Mouse (Mus musculus) kidney, embryonic 16.5 days (tissue): ENCODE data around the gene Olfr453. TPM values are rescaled to one million over a fixed set of nuclear protein-coding genes. Genes with fewer than 3 reads are reported as not detected.
A peak's percentile ranks its signal among the peaks of the same experiment; 100 is the strongest.

Experiments used
- ATAC-seq: fragments of 200-750 bp; cut with Nextera tagmentation; 2 replicates; pipeline ENCODE4 v1.8.0; 2017; ENCODE audit warnings: moderate TSS enrichment; ENCODE audit not compliant: low FRiP score, low TSS enrichment
- H3K27ac ChIP-seq: fragments of 300-500 bp; sonication (generic); 2 replicates; pipeline ENCODE4 v1.5.1; 2014; ENCODE audit warnings: low read length
- H3K27me3 ChIP-seq: fragments of 300-500 bp; sonication (generic); 2 replicates; pipeline ENCODE4 v1.6.1; 2014; ENCODE audit warnings: low read length, control low read depth, mixed read lengths; ENCODE audit not compliant: insufficient read depth
- H3K36me3 ChIP-seq: fragments of 300-500 bp; sonication (generic); 2 replicates; pipeline ENCODE4 v1.6.1; 2014; ENCODE audit warnings: low read length, control low read depth, mixed read lengths; ENCODE audit not compliant: insufficient read depth
- H3K4me1 ChIP-seq: fragments of 300-500 bp; sonication (generic); 2 replicates; pipeline ENCODE4 v1.6.1; 2014; ENCODE audit warnings: low read length, control low read depth, mixed read lengths; ENCODE audit not compliant: insufficient read depth
- H3K4me2 ChIP-seq: fragments of 300-500 bp; sonication (generic); replicated peaks from 2 replicates; pipeline ENCODE4 v1.6.1; 2014; ENCODE audit warnings: low read depth, low read length
- H3K4me3 ChIP-seq: fragments of 300-500 bp; sonication (generic); 2 replicates; pipeline ENCODE4 v1.5.1; 2014; ENCODE audit warnings: mild to moderate bottlenecking, low read length
- H3K9ac ChIP-seq: fragments of 300-500 bp; sonication (generic); replicated peaks from 2 replicates; pipeline ENCODE4 v1.6.1; 2014; ENCODE audit warnings: low read length
- H3K9me3 ChIP-seq: fragments of 300-500 bp; sonication (generic); 2 replicates; pipeline ENCODE4 v1.6.1; 2016; ENCODE audit warnings: low read length, control low read depth
- WGBS: fragments of 180-500 bp; shearing (Covaris S2); extraction: QIAGEN DNeasy Blood & Tissue Kit; methylation state at CpG from one replicate; pipeline ENCODE4 v1.1.7; 2014; 5-methylcytosine and 5-hydroxymethylcytosine counted together
- polyA plus RNA-seq: library from polyadenylated mRNA; unstranded; fragments of >200 nt; fragmentation: Nextera tagmentation; extraction: Ambion mirVana; gene quantifications from 2 replicates; pipeline ENCODE4 v1.2.1, GENCODE M21; 2015

Gene Olfr453
- polyA plus RNA-seq, 1 experiment from 2014 or later = not detected

- no peaks in the 10 kb centered on the region for H3K36me3 ChIP-seq
- no peak for ATAC-seq
- 90% methylated on average over 1 of the region's 1 CpGs for WGBS
- H3K4me2 ChIP-seq = no peak overlapping the region
- no peaks in the 10 kb centered on the region for H3K4me1 ChIP-seq
- H3K27me3 ChIP-seq = no peaks in the 10 kb centered on the region
- H3K27ac ChIP-seq = no peak overlapping the region
- H3K9ac ChIP-seq = no peak overlapping the region
- H3K9me3 ChIP-seq = no peaks in the 10 kb centered on the region
- H3K4me3 ChIP-seq = no peak overlapping the region
These were observed 37.9 kb downstream of the Olfr453 start for GRCm38 (mm10) chr6:42777066-42777465.

- no peak for ATAC-seq
- no peaks in the 10 kb centered on the region for H3K36me3 ChIP-seq
- no peaks in the 10 kb centered on the region for H3K27me3 ChIP-seq
- no peaks in the 10 kb centered on the region for H3K9me3 ChIP-seq
- no peak within 1 kb of the TSS for H3K4me3 ChIP-seq
- no peak within 1 kb of the TSS for H3K27ac ChIP-seq
- no peak within 1 kb of the TSS for H3K9ac ChIP-seq
- no peaks in the 10 kb centered on the region for H3K4me1 ChIP-seq
- no peak within 1 kb of the TSS for H3K4me2 ChIP-seq
These were observed 45.6 kb downstream of the Olfr453 start, which contains the start of gene Olfr452 for GRCm38 (mm10) chr6:42784793-42785192. Gene Olfr452 (plus strand): TSS chr6:42785093.

- Histone ChIP-seq H3K9me3 (no peaks in the 10 kb centered on the region), H3K27me3 (no peaks in the 10 kb centered on the region), H3K4me1 (no peaks in the 10 kb centered on the region), H3K9ac (no peak overlapping the region), H3K27ac (no peak overlapping the region), H3K36me3 (no peaks in the 10 kb centered on the region), H3K4me2 (no peak overlapping the region), H3K4me3 (no peak overlapping the region)
- 0 out of 2 replicates have a peak, but pooled peaks have one; percentile 51 for ATAC-seq
- whole genome bisulfite sequencing = 41% methylated on average over 4 of the region's 4 CpGs
These were observed 51.2 kb downstream of the Olfr453 start for GRCm38 (mm10) chr6:42790247-42790948.

- no peaks in the 10 kb centered on the region for H3K4me1 ChIP-seq
- WGBS = 83% methylated on average over 9 of the region's 9 CpGs
- H3K9ac ChIP-seq = no peak overlapping the region
- no peaks in the 10 kb centered on the region for H3K36me3 ChIP-seq
- no peaks in the 10 kb centered on the region for H3K27me3 ChIP-seq
- no peaks in the 10 kb centered on the region for H3K9me3 ChIP-seq
- no peak for ATAC-seq
- H3K4me2 ChIP-seq = no peak overlapping the region
- no peak overlapping the region for H3K27ac ChIP-seq
- H3K4me3 ChIP-seq = no peak overlapping the region
These were observed 51.9 kb downstream of the Olfr453 start for GRCm38 (mm10) chr6:42790949-42791556.

GRCm38 (mm10) chr6:42794982-42795381, 55.8 kb downstream of the Olfr453 start:
- no peak overlapping the region for H3K9ac ChIP-seq

More at GRCm38 (mm10) chr6:42794982-42795381, 55.8 kb downstream of the Olfr453 start:
- Histone ChIP-seq H3K4me3 (no peak overlapping the region), H3K4me2 (no peak overlapping the region), H3K9me3 (no peaks in the 10 kb centered on the region), H3K27ac (no peak overlapping the region), H3K36me3 (no peaks in the 10 kb centered on the region), H3K4me1 (no peaks in the 10 kb centered on the region), H3K27me3 (no peaks in the 10 kb centered on the region)
- WGBS = 84% methylated on average over 3 of the region's 3 CpGs
- ATAC-seq = no peak

Other genes starting within 250 kb of the Olfr453 start
- gene Olfr455, start 191.8 kb upstream of the Olfr453 start, polyA plus RNA-seq = not detected in 2 replicates
- not detected in 2 replicates for gene Tcaf3, start 141.7 kb upstream of the Olfr453 start, polyA plus RNA-seq
- 6.1 and 7.0 TPM in 2 replicates for gene Tcaf2, start 94.1 kb upstream of the Olfr453 start, polyA plus RNA-seq
- 86.4 and 95.8 TPM in 2 replicates for gene Tcaf1, start 29.3 kb upstream of the Olfr453 start, polyA plus RNA-seq
- gene Olfr38, start 17.0 kb downstream of the Olfr453 start, polyA plus RNA-seq = not detected in 2 replicates
- not detected in 2 replicates for gene Olfr452, start 45.7 kb downstream of the Olfr453 start, polyA plus RNA-seq
- gene Olfr450, start 72.6 kb downstream of the Olfr453 start, polyA plus RNA-seq = not detected in 2 replicates
- not detected in 2 replicates for gene Olfr449, start 95.0 kb downstream of the Olfr453 start, polyA plus RNA-seq
- gene Olfr448, start 151.1 kb downstream of the Olfr453 start, polyA plus RNA-seq = not detected in 2 replicates
- gene Olfr447, start 169.5 kb downstream of the Olfr453 start, polyA plus RNA-seq = not detected in 2 replicates
- not detected in 2 replicates for gene Olfr446, start 182.0 kb downstream of the Olfr453 start, polyA plus RNA-seq
- not detected in 2 replicates for gene Olfr444, start 209.7 kb downstream of the Olfr453 start, polyA plus RNA-seq